Mouse (Mus musculus) thymus, postnatal 0 days (tissue): ENCODE data around the gene Mlst8. TPM values are rescaled to one million over a fixed set of nuclear protein-coding genes. Genes with fewer than 3 reads are reported as not detected.

Experiments used
- DNase-seq: peaks from one replicate; pipeline ENCODE4 v3.0.0-alpha.2; 2015; ENCODE audit warnings: low spot score
- polyA plus RNA-seq: library from polyadenylated mRNA; unstranded; fragments of >200 nt; fragmentation: Nextera tagmentation; extraction: Ambion mirVana; gene quantifications from 2 replicates; pipeline ENCODE4 v1.2.1, GENCODE M21; 2015

Gene Mlst8
- 18.6 and 19.2 TPM in 2 replicates for polyA plus RNA-seq

DNA sequence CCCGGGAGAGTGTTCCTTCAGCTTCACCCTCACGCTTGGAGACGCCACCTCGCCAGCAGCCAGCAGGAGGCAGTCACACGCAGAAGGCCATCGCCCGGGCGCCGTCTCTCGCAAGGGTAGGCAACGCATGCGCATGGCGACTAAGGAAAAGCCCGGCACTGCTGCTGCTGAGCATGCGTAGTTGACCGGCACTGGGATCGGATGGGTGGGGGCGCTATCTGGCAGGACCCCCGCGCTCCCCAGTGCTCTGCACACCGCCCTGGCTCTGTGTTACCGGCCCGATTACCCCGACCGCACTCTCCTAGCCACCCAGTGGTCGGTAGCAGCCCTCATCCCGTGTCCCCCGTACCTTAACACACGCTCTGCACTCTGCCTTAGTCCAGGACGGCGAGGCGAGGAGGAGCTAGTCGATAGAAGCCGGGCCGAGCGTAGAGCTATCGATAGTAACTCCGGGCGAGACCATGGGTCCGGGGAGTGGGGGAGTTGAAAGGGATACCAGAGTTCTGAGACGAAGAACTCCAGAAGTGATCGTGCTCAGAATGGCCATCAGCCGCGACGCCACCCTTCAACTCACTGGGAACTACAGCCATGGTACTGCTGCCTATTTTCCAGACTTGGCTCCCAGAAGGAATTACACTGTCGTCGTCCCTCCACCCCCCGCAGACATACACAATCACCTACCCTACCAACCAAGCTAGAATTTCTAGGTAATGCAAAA is at the start of gene Mlst8:
Gene Mlst8, minus strand, starts transcription at position 416 of the 718 bp plus-strand sequence.
- DNase-seq = peak; percentile 96

DNA sequence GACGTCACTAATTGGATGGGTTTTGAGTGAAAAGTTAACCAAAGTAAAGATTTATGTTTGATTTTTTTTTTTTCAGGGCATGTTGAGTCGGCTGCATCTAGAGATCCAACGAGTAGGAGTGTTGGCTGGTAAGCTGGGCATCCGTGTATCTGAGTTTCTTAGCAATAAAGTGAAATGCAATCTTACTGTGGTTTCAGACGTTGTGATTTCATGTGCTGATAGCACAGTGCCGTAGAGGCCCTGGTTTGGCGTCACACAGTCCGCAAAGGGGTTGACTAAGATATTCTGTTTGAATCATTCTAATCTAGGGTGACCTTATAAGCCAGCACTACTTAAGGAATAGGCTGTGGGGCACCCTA is 49.7 kb upstream of the Mlst8 start:
- DNase-seq = peak; percentile 14

DNA sequence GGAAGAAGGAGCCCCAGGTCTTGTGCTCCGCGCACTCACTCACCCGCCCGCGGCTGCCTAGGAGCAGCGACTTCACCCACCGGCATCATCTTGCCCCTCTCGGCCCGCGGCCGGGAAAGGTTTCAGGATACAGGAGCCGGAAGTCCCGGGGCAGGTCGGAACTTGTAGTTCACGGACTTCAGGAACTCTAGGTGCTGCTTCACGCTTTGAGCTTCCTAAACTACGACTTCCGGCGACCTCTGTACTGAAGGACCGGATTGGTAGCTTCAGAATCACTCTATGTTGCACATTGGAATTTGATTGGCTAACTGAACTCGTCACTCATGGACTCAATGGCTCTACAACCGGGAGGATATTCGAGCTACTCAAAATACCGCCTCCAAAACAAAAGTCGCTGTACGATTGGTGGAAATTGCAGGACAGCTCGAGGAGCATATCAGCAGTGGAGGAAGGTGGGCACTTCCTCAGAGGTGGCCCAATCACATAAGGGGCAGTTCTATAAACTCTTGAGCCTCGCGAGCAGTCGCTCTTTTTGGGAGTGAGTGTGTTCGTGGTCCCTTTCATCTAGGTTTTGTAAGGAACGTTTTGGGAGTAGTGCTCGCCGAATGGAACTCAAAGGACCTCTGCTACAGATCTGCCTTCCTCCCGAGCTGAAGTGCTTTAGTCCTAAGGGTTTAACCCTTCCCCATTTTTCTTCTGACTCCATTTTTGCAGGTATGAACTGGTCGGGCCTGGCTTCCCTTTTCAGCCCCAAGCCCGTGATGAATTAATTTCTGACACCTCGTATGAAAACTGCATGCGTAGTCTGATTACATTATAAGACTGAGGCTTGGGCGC is 49.1 kb upstream of the Mlst8 start, which contains the start of gene Traf7:
Gene Traf7, minus strand, starts transcription at position 216 of the 837 bp plus-strand sequence.
- peak; percentile 99 for DNase-seq

DNA sequence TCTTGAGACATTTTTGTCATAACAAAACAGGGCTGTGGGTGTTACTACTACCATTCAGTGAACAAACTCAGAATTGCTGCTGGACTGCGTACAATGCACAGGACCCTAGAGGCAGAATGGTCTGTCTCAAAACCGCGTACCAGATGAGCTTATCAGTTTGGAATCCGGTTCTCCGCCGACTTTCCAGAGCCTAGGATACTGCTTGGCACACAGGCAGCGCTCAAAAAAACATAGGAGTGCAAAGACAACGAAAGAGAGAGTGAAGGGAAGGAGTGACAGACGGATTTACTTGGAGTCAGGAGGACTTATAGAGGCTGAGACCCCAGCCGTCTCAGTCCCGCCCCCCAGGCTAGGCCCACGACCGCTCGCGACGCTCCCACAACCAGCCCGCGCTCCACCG is 48.4 kb upstream of the Mlst8 start:
- no peak for DNase-seq

DNA sequence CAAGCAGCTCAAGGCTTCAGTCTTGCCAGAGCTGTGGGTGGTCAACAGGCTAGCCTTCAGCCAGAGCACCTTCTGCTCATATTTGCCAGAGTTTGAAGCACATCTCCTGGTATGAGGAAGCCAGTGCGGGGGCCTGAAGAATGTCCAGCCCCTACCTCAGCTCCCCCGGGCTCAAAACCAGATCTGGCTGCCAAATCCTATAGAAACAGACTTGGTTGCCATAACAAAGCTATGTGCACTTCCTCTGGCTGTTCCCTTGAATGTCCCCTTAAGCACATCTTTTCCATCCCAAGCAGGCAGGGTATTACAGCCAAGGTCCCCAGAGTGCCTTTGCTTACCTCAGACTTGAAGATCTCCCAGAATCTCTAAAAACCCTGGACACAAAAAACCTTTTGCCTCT is 45.9 kb upstream of the Mlst8 start:
- no peak for DNase-seq

DNA sequence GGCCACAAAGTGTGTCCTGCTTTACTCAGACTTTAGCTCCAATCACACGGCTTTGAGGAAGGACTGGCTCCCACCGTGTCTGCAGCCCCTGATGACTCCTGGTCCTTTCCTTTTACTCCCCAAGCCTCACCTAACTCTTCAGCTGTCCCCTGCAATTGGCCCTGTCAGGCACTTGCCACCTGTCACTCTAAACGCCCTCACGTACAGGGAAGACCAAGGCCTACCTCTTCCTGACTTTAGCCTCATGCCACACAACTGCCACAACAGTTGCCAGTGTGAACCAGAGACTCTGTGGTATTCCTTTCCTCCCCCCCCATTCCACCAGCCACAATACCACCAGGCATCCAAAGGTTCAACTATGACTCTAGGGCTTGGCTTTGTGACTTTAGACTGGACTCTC is 41.6 kb upstream of the Mlst8 start:
- no peak for DNase-seq

DNA sequence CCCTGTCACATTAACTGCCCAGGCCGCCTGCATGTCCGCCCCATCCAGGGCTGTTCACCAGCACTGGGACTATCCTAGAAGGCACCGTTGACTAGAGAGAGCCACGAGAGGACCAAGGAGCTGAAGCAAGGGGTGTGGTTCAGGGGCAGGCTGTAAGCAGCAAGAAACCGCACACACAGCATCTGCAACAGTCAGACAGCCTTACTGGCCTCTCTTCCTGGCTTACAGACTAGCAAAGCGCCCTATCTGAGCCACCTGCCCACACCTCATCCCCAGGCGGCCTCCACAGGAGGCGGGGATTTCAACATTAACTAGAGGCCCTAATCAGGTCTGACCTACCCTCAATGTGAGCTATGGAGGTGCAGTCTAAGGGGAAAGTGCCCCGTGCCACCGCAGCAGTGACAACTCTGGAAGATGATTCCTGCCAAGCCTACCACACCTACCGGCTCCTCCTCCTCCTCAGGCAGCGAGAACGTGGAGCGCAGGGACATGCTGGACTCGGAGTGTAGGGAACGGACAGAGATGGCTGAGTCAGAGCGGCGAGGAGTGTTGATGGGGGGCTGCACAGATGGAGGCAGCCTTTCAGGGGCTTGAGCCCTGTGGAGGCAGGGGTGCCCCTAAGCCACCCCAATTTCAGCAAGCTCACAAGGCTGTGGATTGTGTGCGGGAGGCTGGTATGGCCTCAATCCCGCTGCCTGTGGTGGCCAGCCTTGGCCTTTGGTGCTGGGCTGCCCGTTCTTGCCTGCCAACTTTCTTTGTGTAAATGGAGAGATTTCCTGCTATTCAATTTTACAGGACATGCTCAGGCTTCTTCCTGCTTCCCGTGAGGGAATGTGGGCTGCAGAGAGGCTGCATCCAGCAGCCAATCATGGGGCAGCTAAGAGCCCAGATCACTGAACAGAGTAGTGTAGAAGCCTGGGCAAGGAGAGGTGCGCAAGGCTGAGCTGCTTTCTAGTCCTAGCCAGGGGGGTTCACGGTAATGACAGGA is 35.7 kb upstream of the Mlst8 start:
- no peak for DNase-seq

DNA sequence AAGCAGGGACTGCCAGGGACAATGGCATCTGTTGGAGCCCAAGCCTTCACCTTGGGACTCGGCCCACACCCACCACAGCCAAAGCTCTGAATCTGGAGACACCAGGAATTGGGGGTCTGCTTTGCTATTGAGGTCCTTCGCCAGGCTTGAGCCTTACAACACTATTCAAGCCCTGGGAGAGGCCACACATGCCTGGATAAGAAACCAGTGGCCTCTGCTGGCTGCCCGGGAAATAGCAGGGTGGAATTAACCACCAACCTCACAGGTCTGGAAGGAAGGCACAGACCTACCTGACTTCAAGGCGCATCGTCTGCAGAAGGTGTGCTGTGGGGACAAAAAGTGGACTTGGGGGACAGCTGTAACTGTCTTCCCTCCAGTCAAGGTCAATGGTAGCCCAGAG is 34.7 kb upstream of the Mlst8 start:
- DNase-seq = peak; percentile 15

DNA sequence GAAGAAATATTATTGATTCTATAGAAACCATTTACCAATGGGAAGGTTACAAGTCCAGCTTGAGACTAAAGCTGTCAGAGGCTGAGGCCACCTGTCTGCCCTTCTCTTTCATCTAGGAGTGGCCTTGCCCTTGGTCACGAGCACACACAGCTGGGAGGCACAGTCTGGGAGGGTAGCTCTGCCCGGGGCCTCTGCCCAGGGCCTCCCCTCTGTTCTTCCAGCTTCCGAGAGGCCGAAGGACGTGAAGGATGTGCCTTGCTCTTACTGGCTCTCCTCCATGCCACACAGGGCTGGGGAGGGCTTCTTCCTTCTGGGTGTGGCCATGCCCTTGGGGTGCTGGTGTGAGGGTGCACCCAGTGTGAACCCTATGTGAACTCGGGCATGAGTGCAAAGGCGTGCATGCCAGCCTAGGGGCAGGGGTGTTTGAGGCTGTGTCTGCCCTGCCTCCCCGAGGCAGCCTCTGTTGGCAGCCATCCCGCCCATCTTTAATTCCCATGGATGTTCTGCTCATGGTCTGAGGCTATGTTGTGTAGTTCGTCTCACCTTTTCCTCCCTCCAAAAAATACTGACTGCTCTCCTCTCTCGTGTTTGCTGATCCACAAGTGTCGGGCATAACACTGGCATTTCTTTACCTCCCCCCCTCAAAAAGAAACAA is 29.1 kb upstream of the Mlst8 start:
- DNase-seq = no peak

DNA sequence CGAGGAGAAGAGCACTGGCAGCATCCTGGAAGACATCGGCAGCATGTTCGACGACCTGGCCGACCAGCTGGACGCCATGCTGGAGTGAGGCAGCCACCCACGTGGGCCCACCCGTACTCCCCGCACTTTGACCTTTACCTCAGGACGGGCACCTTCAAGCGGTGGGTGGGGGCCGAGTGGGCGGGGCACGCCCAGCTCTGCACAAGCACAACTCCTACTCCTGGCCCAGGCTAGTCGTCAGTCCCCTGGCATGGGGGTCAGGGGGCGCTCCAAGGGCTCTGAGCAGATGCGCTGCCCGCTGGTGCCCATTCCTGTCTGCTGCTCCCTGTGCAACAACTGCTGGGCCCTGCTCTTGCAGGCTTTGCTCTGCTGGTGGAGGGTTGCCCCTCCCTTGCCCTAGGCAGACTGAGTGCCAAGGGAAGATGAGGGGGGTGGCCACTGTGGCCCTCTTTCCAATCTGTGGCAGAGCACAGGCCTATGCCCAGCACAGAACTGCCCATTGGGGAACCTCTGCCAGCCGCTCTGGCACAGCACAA is 28.3 kb upstream of the Mlst8 start:
- DNase-seq = no peak

DNA sequence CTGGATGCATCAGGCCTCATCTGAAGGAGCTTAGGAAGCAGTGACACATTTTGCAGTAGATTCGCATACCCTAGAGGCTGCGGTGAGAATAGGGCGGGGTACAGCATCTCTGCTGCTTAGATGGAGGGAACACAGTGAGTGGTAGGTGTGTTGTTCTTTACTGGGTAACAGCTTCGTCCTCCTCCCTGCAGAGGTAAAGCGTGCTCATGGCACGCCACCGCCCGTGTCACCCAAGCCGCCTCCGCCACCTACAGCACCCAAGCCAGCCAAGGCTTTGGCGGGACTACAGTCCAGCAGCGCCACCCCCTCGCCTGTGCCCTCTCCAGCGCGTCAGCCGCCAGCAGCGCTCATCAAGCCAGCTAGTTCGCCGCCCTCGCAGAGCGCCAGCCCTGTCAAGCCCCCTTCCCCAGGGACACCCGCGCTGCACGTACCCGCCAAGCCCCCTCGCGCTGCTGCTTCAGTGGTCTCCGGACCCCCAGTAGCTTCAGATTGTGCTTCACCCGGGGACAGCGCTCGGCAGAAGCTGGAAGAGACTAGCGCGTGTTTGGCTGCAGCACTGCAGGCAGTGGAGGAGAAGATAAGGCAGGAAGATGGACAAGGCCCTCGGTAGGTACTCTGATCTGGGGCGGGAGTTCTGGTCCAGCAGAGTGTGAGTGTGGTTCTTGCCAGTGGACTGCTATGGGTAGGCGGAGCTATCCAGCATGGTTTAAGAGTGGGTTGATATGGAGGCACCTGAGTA is 27.6 kb upstream of the Mlst8 start:
- no peak for DNase-seq

DNA sequence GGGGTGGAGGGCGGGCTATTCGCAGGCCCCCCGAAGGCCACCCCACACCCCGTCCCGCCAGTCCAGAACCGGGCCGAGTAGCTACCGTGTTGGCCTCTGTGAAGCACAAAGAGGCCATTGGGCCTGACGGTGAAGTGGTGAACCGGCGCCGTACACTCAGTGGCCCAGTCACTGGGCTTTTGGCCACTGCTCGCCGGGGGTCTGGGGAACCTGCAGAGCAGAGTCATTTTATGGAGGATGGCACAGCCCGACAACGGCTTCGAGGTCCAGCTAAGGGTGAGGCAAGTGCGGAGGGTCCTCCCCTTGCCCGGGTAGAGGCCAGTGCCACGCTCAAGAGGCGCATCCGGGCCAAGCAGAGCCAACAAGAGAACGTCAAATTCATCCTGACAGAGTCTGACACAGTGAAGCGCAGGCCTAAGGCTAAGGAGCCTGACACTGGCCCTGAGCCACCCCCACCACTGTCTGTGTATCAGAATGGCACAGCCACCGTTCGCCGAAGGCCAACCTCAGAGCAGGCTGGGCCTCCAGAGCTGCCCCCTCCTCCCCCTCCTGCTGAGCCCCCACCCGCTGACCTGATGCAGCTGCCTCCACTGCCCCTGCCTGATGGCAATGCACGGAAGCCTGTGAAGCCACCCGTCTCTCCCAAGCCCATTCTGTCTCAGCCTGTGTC is 26.5 kb upstream of the Mlst8 start:
- DNase-seq = no peak

DNA sequence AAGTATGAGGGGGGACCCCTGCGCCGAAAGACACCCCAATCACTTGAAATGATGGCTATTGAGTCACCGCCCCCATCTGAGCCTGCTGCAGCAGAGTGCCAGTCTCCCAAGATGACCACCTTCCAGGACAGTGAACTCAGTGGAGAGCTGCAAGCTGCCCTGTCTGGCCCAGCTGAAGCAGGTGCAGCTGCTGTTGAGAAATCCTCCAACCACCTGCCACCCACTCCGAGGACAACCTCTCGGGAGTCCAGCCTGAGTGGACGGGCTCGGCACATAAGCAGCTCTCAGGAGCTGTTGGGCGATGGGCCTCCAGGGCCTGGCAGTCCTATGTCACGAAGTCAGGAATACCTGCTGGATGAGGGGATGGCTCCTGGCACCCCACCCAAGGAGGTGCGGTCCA is 25.2 kb upstream of the Mlst8 start:
- no peak for DNase-seq

DNA sequence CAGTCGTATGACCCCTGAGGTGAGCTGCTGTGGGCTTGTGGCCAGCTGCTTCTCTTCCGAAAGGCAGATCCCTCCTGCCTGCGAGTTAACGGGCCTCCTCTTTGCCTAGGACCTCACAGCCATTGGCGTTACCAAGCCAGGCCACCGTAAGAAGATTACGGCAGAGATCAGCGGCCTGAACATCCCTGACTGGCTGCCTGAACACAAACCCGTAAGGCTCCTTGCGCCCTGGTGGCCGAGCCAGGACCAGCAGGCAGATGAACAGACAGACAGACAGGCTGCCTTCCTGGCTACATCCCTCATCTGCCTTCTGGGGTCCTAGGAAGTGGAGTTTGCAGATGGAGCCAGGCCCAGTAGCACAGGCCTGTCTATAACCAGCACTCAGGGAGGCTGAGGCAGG is 23.3 kb upstream of the Mlst8 start:
- no peak for DNase-seq

DNA sequence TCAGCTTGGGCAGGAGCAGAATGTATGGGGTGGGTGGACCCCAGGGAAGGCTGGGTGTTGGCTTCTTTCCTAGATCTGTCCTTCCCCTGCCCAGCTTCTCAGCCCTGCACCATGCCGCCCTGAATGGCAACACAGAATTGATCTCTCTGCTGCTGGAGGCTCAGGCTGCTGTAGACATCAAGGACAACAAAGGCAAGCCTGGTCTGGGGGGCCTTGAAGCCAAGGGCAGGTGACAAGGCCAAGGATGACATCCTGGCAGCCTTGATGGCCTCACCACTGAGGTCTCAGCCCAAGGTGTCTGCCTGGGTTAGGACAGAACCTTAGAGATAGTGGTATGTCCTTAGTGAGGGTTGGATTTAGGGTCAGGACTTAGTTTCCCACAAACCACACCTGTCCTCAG is 17.1 kb upstream of the Mlst8 start:
- no peak for DNase-seq

DNA sequence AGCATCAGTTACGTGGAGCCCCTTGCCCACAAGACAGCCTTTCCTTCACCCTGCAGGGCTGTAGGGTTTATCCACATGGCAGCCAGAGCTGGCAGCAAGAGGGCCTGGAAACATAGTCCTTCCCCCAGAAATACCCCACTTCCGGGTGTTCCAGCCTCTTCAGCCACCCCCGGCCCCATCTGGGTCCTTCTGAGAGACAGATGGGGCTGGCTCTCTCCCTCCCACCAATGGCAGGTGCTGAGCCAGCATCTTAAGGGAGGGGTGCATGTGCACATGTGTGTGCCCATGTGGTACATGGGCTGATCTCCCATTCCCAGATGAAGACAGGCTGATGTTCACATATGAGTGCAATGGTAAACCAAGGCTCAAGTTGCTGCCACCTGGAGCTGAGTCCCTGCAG is 16.6 kb upstream of the Mlst8 start:
- DNase-seq = no peak

DNA sequence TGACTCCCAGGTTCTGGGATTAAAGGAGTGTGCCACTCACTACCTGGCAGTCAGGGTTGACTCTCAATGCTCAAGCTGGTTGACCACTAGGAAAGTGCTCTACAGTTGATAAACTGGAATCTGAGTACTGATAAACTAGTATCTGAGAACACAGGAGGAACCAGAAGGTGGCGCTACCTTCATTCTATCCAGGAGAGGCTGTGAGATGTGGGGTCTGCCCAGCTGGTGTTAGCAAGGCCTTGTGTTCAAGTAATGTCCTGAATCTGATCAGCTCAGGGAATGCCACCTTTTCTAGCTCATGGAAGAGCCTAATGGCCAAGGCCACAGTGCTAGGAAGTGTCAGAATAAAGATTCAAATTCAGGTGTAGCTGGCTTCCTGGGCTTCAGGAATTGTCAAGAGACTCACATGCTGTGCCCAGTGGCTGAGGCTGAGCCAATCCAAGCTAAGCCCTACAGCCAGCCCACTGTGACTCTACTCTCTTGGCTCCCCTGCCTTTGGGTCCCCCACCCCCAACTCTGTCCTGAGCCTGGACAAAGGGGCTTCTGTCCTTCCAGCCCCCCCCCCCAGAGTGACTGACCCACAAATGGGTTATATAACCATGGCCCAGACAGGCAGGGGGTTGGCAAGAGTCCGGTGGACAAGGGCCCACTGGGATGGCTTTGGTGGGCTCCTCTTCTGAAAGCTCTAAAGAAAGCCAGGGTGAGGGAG is 15.9 kb upstream of the Mlst8 start:
- DNase-seq = peak; percentile 55

DNA sequence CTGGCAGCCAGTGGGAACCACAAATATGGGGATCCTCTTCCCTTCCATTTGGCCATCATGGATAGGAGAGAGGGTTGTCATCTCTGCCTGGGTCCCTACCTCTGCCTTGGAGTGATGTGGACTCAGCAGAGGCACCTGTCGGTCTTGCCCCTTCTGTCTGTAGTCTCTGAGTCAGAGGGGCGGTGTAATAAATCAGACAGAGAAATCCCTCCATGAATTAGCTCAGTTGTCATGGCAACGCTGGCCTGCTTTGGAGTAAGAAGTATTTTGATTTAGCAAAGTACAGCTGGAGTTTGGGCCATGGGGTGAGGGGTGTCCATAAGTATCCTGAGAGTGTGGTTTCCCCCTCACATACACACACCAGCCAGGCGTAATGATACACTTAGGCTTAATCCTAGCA is 11.5 kb upstream of the Mlst8 start:
- DNase-seq = no peak
